Mouse (Mus musculus): ENCODE results near the gene Dcn. TPM values are rescaled to one million over a fixed set of nuclear protein-coding genes. Genes with fewer than 3 reads are reported as not detected.

The Dcn gene
- total RNA-seq, 2 experiments from 2014 or later: 319 to 365 TPM

- peak; percentile 36 for DNase-seq
These were observed 85.8 kb downstream of the Dcn start, which contains the start of gene Lum for GRCm38 (mm10) chr10:97564957-97565856. TSS of gene Lum (plus strand) at chr10:97565128.

DNA sequence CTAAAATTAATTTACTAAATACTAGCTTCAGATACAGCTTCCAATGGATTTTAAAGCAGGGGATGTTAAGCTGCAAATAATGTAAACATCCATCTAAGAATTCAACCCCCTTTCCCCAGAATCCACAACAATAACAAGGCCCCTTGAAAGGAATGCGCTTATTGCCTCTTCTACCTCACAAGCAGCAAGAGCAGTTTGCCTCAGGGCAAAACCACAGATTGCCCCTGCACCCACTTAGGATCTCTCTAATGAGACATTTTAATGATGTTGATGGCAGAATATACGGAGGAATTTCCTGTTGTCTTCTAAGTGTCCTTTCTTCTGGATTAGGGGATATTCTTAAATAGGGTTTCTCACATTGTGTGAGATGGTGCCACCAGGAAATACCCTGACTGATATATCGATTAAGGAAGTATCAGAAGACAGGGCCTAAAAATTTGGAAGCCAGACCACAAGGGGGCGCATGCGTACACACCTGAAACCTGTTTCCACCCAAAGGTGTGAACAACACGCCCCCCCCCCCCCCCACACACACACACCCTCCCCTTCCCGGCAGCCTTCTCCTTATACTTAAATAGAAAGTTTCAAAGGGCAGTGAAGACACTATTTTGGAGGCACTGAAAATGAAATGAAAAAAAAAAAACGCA is 88.2 kb downstream of the Dcn start:
- DNase-seq: no peak

Other genes with a start within 250 kb of the Dcn start
- 10 to 100 TPM; 90.0 to 96.5 TPM for gene Lum, start 85.5 kb downstream of the Dcn start, total RNA-seq (2021)
- gene Kera, start 127.3 kb downstream of the Dcn start, total RNA-seq (2021): not detected
- under 1 TPM in 1 of 2 experiments, not detected in 1; 0.24 TPM for gene Epyc, start 164.5 kb downstream of the Dcn start, total RNA-seq (2021)
- not detected for gene Ccer1, start 213.4 kb downstream of the Dcn start, total RNA-seq (2021)
- gene C030005K15Rik, start 247.1 kb downstream of the Dcn start, total RNA-seq (2021): not detected